Mouse (Mus musculus) intestine, postnatal 0 days (tissue): ENCODE measurements around the gene Ppp1r9b. TPM values are rescaled to one million over a fixed set of nuclear protein-coding genes. Genes with fewer than 3 reads are reported as not detected.

Experiments used
- ATAC-seq: fragments of 200-750 bp; cut with Nextera tagmentation; 2 replicates; pipeline ENCODE4 v1.8.0; 2017; ENCODE audit warnings: mild to moderate bottlenecking, moderate TSS enrichment, moderate library complexity
- H3K27ac ChIP-seq: fragments of 300-500 bp; sonication (generic); 2 replicates; pipeline ENCODE4 v1.5.1; 2014; ENCODE audit warnings: mild to moderate bottlenecking, low read depth, low read length, moderate library complexity
- H3K27me3 ChIP-seq: fragments of 300-500 bp; sonication (generic); replicated peaks from 2 replicates; pipeline ENCODE4 v1.6.1; 2014; ENCODE audit warnings: low read length, mixed read lengths; ENCODE audit not compliant: control insufficient read depth, insufficient read depth
- H3K36me3 ChIP-seq: fragments of 300-500 bp; sonication (generic); 2 replicates; pipeline ENCODE4 v1.6.1; 2014; ENCODE audit warnings: mild to moderate bottlenecking, moderate library complexity; ENCODE audit not compliant: control insufficient read depth, insufficient read depth
- H3K4me1 ChIP-seq: fragments of 300-500 bp; sonication (generic); replicated peaks from 2 replicates; pipeline ENCODE4 v1.6.1; 2014; ENCODE audit warnings: antibody characterized with exemption, low read length, mixed read lengths; ENCODE audit not compliant: control insufficient read depth, insufficient read depth
- H3K4me2 ChIP-seq: fragments of 300-500 bp; sonication (generic); replicated peaks from 2 replicates; pipeline ENCODE4 v1.6.1; 2014; ENCODE audit warnings: low read depth, mild to moderate bottlenecking, moderate library complexity
- H3K4me3 ChIP-seq: fragments of 300-500 bp; sonication (generic); 2 replicates; pipeline ENCODE4 v1.5.1; 2014; ENCODE audit warnings: low read depth, low read length
- H3K9ac ChIP-seq: fragments of 300-500 bp; sonication (generic); 2 replicates; pipeline ENCODE4 v1.6.1; 2014; ENCODE audit warnings: mild to moderate bottlenecking, low read depth, low read length
- H3K9me3 ChIP-seq: fragments of 300-500 bp; sonication (generic); 2 replicates; pipeline ENCODE4 v1.6.1; 2016; ENCODE audit warnings: mixed run types; ENCODE audit not compliant: control insufficient read depth
- CTCF ChIP-seq: sonication (generic); IDR thresholded peaks from 2 replicates; pipeline ENCODE4 v1.5.1; 2016; ENCODE audit warnings: low read depth, mild to moderate bottlenecking, control low read depth, antibody characterized with exemption, moderate library complexity
- WGBS: fragments of 180-500 bp; shearing (Covaris S2); extraction: QIAGEN DNeasy Blood & Tissue Kit; methylation state at CpG from one replicate; pipeline ENCODE4 v1.1.7; 2014; 5-methylcytosine and 5-hydroxymethylcytosine counted together
- polyA plus RNA-seq: library from polyadenylated mRNA; unstranded; fragments of >200 nt; fragmentation: Nextera tagmentation; extraction: Ambion mirVana; gene quantifications from 2 replicates; pipeline ENCODE4 v1.2.1, GENCODE M21; 2015

Gene Ppp1r9b
- polyA plus RNA-seq, 1 experiment from 2014 or later: 6.3 TPM

GRCm38 (mm10) chr11:94985140-94985539 is 5.7 kb upstream of the Ppp1r9b start:
- Histone ChIP-seq H3K4me2 (no peak overlapping the region), H3K27ac (no peak overlapping the region), H3K9me3 (no peaks in the 10 kb centered on the region), H3K9ac (no peak overlapping the region), H3K4me1 (peaks cover 6% of the 10 kb centered on the region), H3K4me3 (no peak overlapping the region), H3K36me3 (no peaks in the 10 kb centered on the region), H3K27me3 (no peaks in the 10 kb centered on the region)
- no peak for TF ChIP-seq CTCF
- WGBS: 33% methylated on average over 1 of the region's 1 CpGs
- no peak for ATAC-seq

- no peak overlapping the region for H3K27ac ChIP-seq
- H3K4me3 ChIP-seq: no peak overlapping the region
- no peak overlapping the region for H3K4me2 ChIP-seq
- TF ChIP-seq CTCF: no peak
- no peaks in the 10 kb centered on the region for H3K9me3 ChIP-seq
- H3K9ac ChIP-seq: no peak overlapping the region
- whole genome bisulfite sequencing: 75% methylated on average over 5 of the region's 5 CpGs
- H3K36me3 ChIP-seq: no peaks in the 10 kb centered on the region
- peaks cover 6% of the 10 kb centered on the region for H3K4me1 ChIP-seq
- no peaks in the 10 kb centered on the region for H3K27me3 ChIP-seq
- ATAC-seq: no peak
Observed at GRCm38 (mm10) chr11:94985822-94986221, 5.0 kb upstream of the Ppp1r9b start.

DNA sequence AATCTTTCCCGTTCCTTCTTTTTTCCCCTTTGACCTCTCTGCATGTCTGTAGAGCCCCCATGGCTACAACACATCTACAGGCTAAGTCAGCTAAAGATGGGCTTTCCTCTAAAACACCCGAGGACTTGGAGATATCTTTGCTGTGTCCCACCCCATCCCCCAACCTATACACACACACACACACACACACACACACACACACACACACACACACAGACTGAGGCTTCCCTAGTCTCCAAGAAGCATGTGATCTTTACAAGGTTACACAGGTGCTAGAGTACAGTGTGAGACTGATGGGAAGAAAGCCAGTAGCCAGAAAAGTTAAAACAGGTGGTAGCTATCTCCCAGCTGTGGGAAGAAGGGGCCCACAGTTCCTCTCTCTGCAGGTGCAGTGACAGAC is 4.4 kb upstream of the Ppp1r9b start:
- Histone ChIP-seq H3K27me3 (no peaks in the 10 kb centered on the region), H3K9ac (no peak overlapping the region), H3K36me3 (no peaks in the 10 kb centered on the region), H3K4me3 (no peak overlapping the region), H3K27ac (no peak overlapping the region), H3K4me2 (no peak overlapping the region), H3K4me1 (peaks cover 6% of the 10 kb centered on the region), H3K9me3 (no peaks in the 10 kb centered on the region)
- ATAC-seq: no peak
- TF ChIP-seq CTCF: no peak
- 69% methylated on average over 2 of the region's 2 CpGs for WGBS

GRCm38 (mm10) chr11:94987341-94987740 is 3.5 kb upstream of the Ppp1r9b start:
- H3K27ac ChIP-seq: no peak overlapping the region
- 45% methylated on average over 6 of the region's 6 CpGs for WGBS
- no peaks in the 10 kb centered on the region for H3K36me3 ChIP-seq
- no peak for ATAC-seq
- no peak for TF ChIP-seq CTCF
- no peaks in the 10 kb centered on the region for H3K27me3 ChIP-seq
- no peak overlapping the region for H3K9ac ChIP-seq
- H3K4me2 ChIP-seq: no peak overlapping the region
- no peaks in the 10 kb centered on the region for H3K9me3 ChIP-seq
- peaks cover 6% of the 10 kb centered on the region for H3K4me1 ChIP-seq
- no peak overlapping the region for H3K4me3 ChIP-seq

DNA sequence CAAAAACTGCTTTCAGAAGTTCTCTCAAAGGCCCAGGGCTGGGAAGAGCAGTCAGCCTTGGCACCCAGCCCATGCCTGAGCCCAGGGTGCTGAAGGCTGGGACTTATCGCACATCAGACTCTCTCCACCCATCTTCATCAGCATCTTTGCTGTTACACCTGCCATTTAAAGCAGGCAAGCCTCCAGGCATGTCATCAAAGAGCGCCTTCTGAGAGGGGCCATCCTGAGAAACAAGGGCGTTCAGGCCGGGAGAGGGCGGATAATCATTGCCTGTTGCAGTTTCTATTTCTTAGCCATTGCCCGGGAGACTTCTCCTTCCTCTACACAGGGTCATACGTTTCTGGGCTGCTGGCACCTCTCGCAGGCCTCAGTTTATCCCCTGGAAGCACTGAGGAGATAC is 3.0 kb upstream of the Ppp1r9b start:
- H3K27me3 ChIP-seq: no peaks in the 10 kb centered on the region
- no peaks in the 10 kb centered on the region for H3K9me3 ChIP-seq
- no peak for TF ChIP-seq CTCF
- H3K9ac ChIP-seq: no peak overlapping the region
- no peak for ATAC-seq
- H3K4me3 ChIP-seq: no peak overlapping the region
- peaks cover 6% of the 10 kb centered on the region for H3K4me1 ChIP-seq
- H3K27ac ChIP-seq: no peak overlapping the region
- H3K36me3 ChIP-seq: no peaks in the 10 kb centered on the region
- H3K4me2 ChIP-seq: no peak overlapping the region
- WGBS: 79% methylated on average over 8 of the region's 8 CpGs

GRCm38 (mm10) chr11:94988780-94989561 is 1.9 kb upstream of the Ppp1r9b start:
- 31% methylated on average over 10 of the region's 10 CpGs for whole genome bisulfite sequencing
- peaks cover 13% of the 10 kb centered on the region for H3K4me1 ChIP-seq
- H3K9me3 ChIP-seq: no peaks in the 10 kb centered on the region
- no peak for ATAC-seq
- H3K27me3 ChIP-seq: no peaks in the 10 kb centered on the region
- peak overlapping the region; percentile 34; the same call in 1 of the 2 replicates for H3K9ac ChIP-seq
- TF ChIP-seq CTCF: no peak
- H3K36me3 ChIP-seq: no peaks in the 10 kb centered on the region
- H3K4me3 ChIP-seq: peak overlapping the region; percentile 44
- H3K27ac ChIP-seq: peak overlapping the region; percentile 64
- peak overlapping the region; percentile 94 for H3K4me2 ChIP-seq
